25 mouse cellular contexts compared by ENCODE assay signal in genomic region chr10:80262776-80263365, GRCm38 (mm10). TPM values are rescaled to one million over a fixed set of nuclear protein-coding genes. Genes with fewer than 3 reads are reported as not detected.
DNase-seq lines count a peak whose midpoint lies in the region; ATAC-seq lines count a peak whose summit lies in the region.
"Had no signal": no experiment of that assay in that cellular context is flagged by ENCODE, and none has a peak within 500 bp of the region (broad histone marks: within the 10 kb centered on the region; RNA-seq: fewer than 3 reads in every experiment).

No protein-coding gene starts in this region.

- no peak overlapping the region for H3K27ac ChIP-seq in heart, embryonic 11.5 days (ENCODE audit: low read depth, low read length)
- peak overlapping the region; percentile 98; the same call in 1 of the 2 replicates for H3K27ac ChIP-seq in lung, embryonic 15.5 days
- 0 out of 2 replicates have a peak overlapping the region, but pooled peaks have one; percentile 94 for H3K27ac ChIP-seq in liver, embryonic 12.5 days
- peak overlapping the region; percentile 91 for H3K27ac ChIP-seq in macrophage
- H3K27ac ChIP-seq: midbrain, embryonic 15.5 days had no signal

- H3K79me2 ChIP-seq in macrophage (ENCODE audit: inconsistent target), result peaks cover 38% of the 10 kb centered on the region

- DNase-seq in heart, adult 11 months, result peak; percentile 94
- DNase-seq in lung, postnatal 25 days (ENCODE audit: low spot score), result no peak
- DNase-seq in frontal cortex, postnatal 25 days (ENCODE audit: low spot score in 2 of 2), result no peak
- DNase-seq in embryo, embryonic 10 days (ENCODE audit: low spot score), result no peak
- DNase-seq: adrenal gland, postnatal 10 days; cerebellum, postnatal 25 days; heart, postnatal 10 days; kidney, adult 18-20 months; kidney, postnatal 14 days; lung, adult 18-20 months; lung, postnatal 14 days; retina, postnatal 1 day; right cerebral cortex, postnatal 25 days; thymus, postnatal 14 days had no signal

- H3K27me3 ChIP-seq in heart, embryonic 11.5 days (ENCODE audit: control insufficient read depth, insufficient read depth, low read length), result no peaks in the 10 kb centered on the region
- no peaks in the 10 kb centered on the region for H3K27me3 ChIP-seq in lung, embryonic 15.5 days
- no peaks in the 10 kb centered on the region for H3K27me3 ChIP-seq in liver, embryonic 12.5 days (replicated peaks)
- H3K27me3 ChIP-seq: embryonic facial prominence, embryonic 15.5 days; midbrain, embryonic 15.5 days; neural tube, embryonic 13.5 days had no signal

- H3K36me3 ChIP-seq in heart, embryonic 11.5 days (ENCODE audit: control insufficient read depth, insufficient read depth, low read length), result peaks cover 13% of the 10 kb centered on the region
- H3K36me3 ChIP-seq in lung, embryonic 15.5 days, result peaks cover 16% of the 10 kb centered on the region
- H3K36me3 ChIP-seq in liver, embryonic 12.5 days, result peaks cover 33% of the 10 kb centered on the region
- H3K36me3 ChIP-seq in macrophage (ENCODE audit: inconsistent target), result peaks cover 10% of the 10 kb centered on the region

- H3K9me3 ChIP-seq in heart, embryonic 11.5 days (replicated peaks; ENCODE audit: control insufficient read depth, low read length), result no peaks in the 10 kb centered on the region
- no peaks in the 10 kb centered on the region for H3K9me3 ChIP-seq in lung, embryonic 15.5 days
- no peaks in the 10 kb centered on the region for H3K9me3 ChIP-seq in liver, embryonic 12.5 days (replicated peaks)
- H3K9me3 ChIP-seq: embryonic facial prominence, embryonic 15.5 days; heart, embryonic 10.5 days; hindbrain, embryonic 10.5 days; midbrain, embryonic 15.5 days; neural tube, embryonic 13.5 days had no signal

- H3K4me1 ChIP-seq in heart, embryonic 11.5 days (ENCODE audit: control insufficient read depth, insufficient read depth, low read length), result peaks cover 44% of the 10 kb centered on the region
- peaks cover 54% of the 10 kb centered on the region for H3K4me1 ChIP-seq in lung, embryonic 15.5 days
- H3K4me1 ChIP-seq in liver, embryonic 12.5 days, result peaks cover 86% of the 10 kb centered on the region

- 90% methylated on average over 10 of the region's 10 CpGs for WGBS in heart, embryonic 11.5 days (ENCODE audit: insufficient replicate concordance)
- 92% methylated on average over 10 of the region's 10 CpGs for WGBS in lung, embryonic 15.5 days
- 83% methylated on average over 10 of the region's 10 CpGs for WGBS in liver, embryonic 12.5 days (ENCODE audit: insufficient replicate concordance)
- WGBS in macrophage (ENCODE audit: missing documents), result 73% methylated on average over 10 of the region's 10 CpGs

- H3K4me3 ChIP-seq in heart, embryonic 11.5 days (ENCODE audit: low read depth, low read length), result no peak overlapping the region
- no peak overlapping the region for H3K4me3 ChIP-seq in lung, embryonic 15.5 days
- H3K4me3 ChIP-seq in liver, embryonic 12.5 days, result no peak overlapping the region
- no peak overlapping the region for H3K4me3 ChIP-seq in macrophage (ENCODE audit: inconsistent target)
- H3K4me3 ChIP-seq: midbrain, embryonic 15.5 days; neural tube, embryonic 13.5 days had no signal

- H3K9ac ChIP-seq in heart, embryonic 11.5 days (ENCODE audit: low read depth, low read length), result no peak overlapping the region
- no peak overlapping the region for H3K9ac ChIP-seq in lung, embryonic 15.5 days
- H3K9ac ChIP-seq in liver, embryonic 12.5 days, result no peak overlapping the region
- H3K9ac ChIP-seq: embryonic facial prominence, embryonic 15.5 days; midbrain, embryonic 15.5 days had no signal

- no peak overlapping the region for H3K4me2 ChIP-seq in heart, embryonic 11.5 days
- H3K4me2 ChIP-seq in lung, embryonic 15.5 days, result no peak overlapping the region
- H3K4me2 ChIP-seq in liver, embryonic 12.5 days, result peak overlapping the region; percentile 90; the same call in 1 of the 2 replicates

- ATAC-seq in heart, embryonic 11.5 days (replicated peaks; ENCODE audit: insufficient number of reproducible peaks, low FRiP score, low TSS enrichment), result no peak
- ATAC-seq in lung, embryonic 15.5 days (ENCODE audit: borderline replicate concordance, extremely low read depth, low FRiP score, low TSS enrichment), result no peak
- no peak for ATAC-seq in liver, embryonic 12.5 days
- ATAC-seq: forebrain, embryonic 16.5 days; hindbrain, embryonic 16.5 days; midbrain, embryonic 15.5 days had no signal

RNA-seq across cellular contexts. Expression of gene Dazap1, which starts 1.6 kb away (rescaled TPM):
- 28.4 and 29.9 TPM in 2 replicates for polyA plus RNA-seq in heart, embryonic 11.5 days (2014; fragmentation: Nextera tagmentation; extraction: Ambion mirVana)
- polyA plus RNA-seq in lung, embryonic 15.5 days (2015; fragmentation: Nextera tagmentation; extraction: Ambion mirVana), result 58.9 and 67.0 TPM in 2 replicates
- 44.3 and 45.9 TPM in 2 replicates for polyA plus RNA-seq in liver, embryonic 12.5 days (2016; fragmentation: Nextera tagmentation; extraction: Ambion mirVana)
- total RNA-seq in macrophage (2018; cell fraction: chromatin; rRNA removed), result 100 to 1,000 TPM; 101 to 504 (median 250) TPM
- 10 to 100 TPM; 46.4 to 81.7 (median 59.2) TPM for total RNA-seq in macrophage (2018; cell fraction: cytosol; rRNA removed)
- total RNA-seq in macrophage (2018; cell fraction: nucleus; rRNA removed), result 100 to 1,000 TPM in 19 of 26 experiments, 10 to 100 TPM in 7; 65.7 to 287 (median 127) TPM
- 75.1 to 96.3 TPM (median 76.2 TPM) in 3 replicates for polyA plus RNA-seq in macrophage (2018)

RNA-seq across cellular contexts. Expression of gene Gamt, which starts 2.1 kb away (rescaled TPM):
- 57.2 and 59.0 TPM in 2 replicates for polyA plus RNA-seq in heart, embryonic 11.5 days (2014; fragmentation: Nextera tagmentation; extraction: Ambion mirVana)
- polyA plus RNA-seq in lung, embryonic 15.5 days (2015; fragmentation: Nextera tagmentation; extraction: Ambion mirVana), result 29.3 and 30.2 TPM in 2 replicates
- polyA plus RNA-seq in liver, embryonic 12.5 days (2016; fragmentation: Nextera tagmentation; extraction: Ambion mirVana), result 43.0 and 50.0 TPM in 2 replicates
- 1 to 10 TPM in 18 of 26 experiments, not detected in 8; 1.1 to 7.6 (median 3.6) TPM for total RNA-seq in macrophage (2018; cell fraction: chromatin; rRNA removed)
- total RNA-seq in macrophage (2018; cell fraction: cytosol; rRNA removed), result 10 to 100 TPM in 23 of 26 experiments, 1 to 10 TPM in 3; 8.8 to 18.0 (median 12.7) TPM
- 10 to 100 TPM in 1 of 26 experiments, 1 to 10 TPM in 25; 1.3 to 11.7 (median 3.4) TPM for total RNA-seq in macrophage (2018; cell fraction: nucleus; rRNA removed)
- polyA plus RNA-seq in macrophage (2018), result 8.2 to 24.0 TPM (median 13.8 TPM) in 3 replicates

RNA-seq across cellular contexts. Expression of gene Ndufs7, which starts 13.9 kb away (rescaled TPM):
- 499 and 501 TPM in 2 replicates for polyA plus RNA-seq in heart, embryonic 11.5 days (2014; fragmentation: Nextera tagmentation; extraction: Ambion mirVana)
- 321 and 329 TPM in 2 replicates for polyA plus RNA-seq in lung, embryonic 15.5 days (2015; fragmentation: Nextera tagmentation; extraction: Ambion mirVana)
- 296 and 312 TPM in 2 replicates for polyA plus RNA-seq in liver, embryonic 12.5 days (2016; fragmentation: Nextera tagmentation; extraction: Ambion mirVana)
- 10 to 100 TPM in 25 of 26 experiments, 1 to 10 TPM in 1; 7.7 to 70.5 (median 32.8) TPM for total RNA-seq in macrophage (2018; cell fraction: chromatin; rRNA removed)
- 100 to 1,000 TPM in 16 of 26 experiments, 10 to 100 TPM in 10; 77.8 to 131 (median 102) TPM for total RNA-seq in macrophage (2018; cell fraction: cytosol; rRNA removed)
- 10 to 100 TPM; 16.9 to 69.3 (median 39.0) TPM for total RNA-seq in macrophage (2018; cell fraction: nucleus; rRNA removed)
- 31.2 to 113 TPM (median 79.8 TPM) in 3 replicates for polyA plus RNA-seq in macrophage (2018)

RNA-seq across cellular contexts. Expression of gene Rps15, which starts 29.4 kb away (rescaled TPM):
- 702 and 828 TPM in 2 replicates for polyA plus RNA-seq in heart, embryonic 11.5 days (2014; fragmentation: Nextera tagmentation; extraction: Ambion mirVana)
- 907 and 974 TPM in 2 replicates for polyA plus RNA-seq in lung, embryonic 15.5 days (2015; fragmentation: Nextera tagmentation; extraction: Ambion mirVana)
- 872 and 920 TPM in 2 replicates for polyA plus RNA-seq in liver, embryonic 12.5 days (2016; fragmentation: Nextera tagmentation; extraction: Ambion mirVana)
- 100 to 1,000 TPM in 1 of 26 experiments, 10 to 100 TPM in 24, 1 to 10 TPM in 1; 6.0 to 250 (median 35.3) TPM for total RNA-seq in macrophage (2018; cell fraction: chromatin; rRNA removed)
- total RNA-seq in macrophage (2018; cell fraction: cytosol; rRNA removed), result 1,000 to 10,000 TPM in 13 of 26 experiments, 100 to 1,000 TPM in 13; 776 to 2,120 (median 1,175) TPM
- total RNA-seq in macrophage (2018; cell fraction: nucleus; rRNA removed), result 100 to 1,000 TPM; 155 to 338 (median 220) TPM
- polyA plus RNA-seq in macrophage (2018), result 1,044 to 2,135 TPM (median 1,962 TPM) in 3 replicates

RNA-seq across cellular contexts. Expression of gene Apc2, which starts 32.9 kb away (rescaled TPM):
- polyA plus RNA-seq in heart, embryonic 11.5 days (2014; fragmentation: Nextera tagmentation; extraction: Ambion mirVana), result 0.55 and 0.69 TPM in 2 replicates
- polyA plus RNA-seq in lung, embryonic 15.5 days (2015; fragmentation: Nextera tagmentation; extraction: Ambion mirVana), result 0.59 and 1.3 TPM in 2 replicates
- polyA plus RNA-seq in liver, embryonic 12.5 days (2016; fragmentation: Nextera tagmentation; extraction: Ambion mirVana), result 0.17 and 0.22 TPM in 2 replicates
- 1 to 10 TPM in 1 of 26 experiments, under 1 TPM in 22, not detected in 3; 0.06 to 1.2 (median 0.46) TPM for total RNA-seq in macrophage (2018; cell fraction: chromatin; rRNA removed)
- total RNA-seq in macrophage (2018; cell fraction: cytosol; rRNA removed), result under 1 TPM; 0.03 to 0.24 (median 0.11) TPM
- under 1 TPM in 24 of 26 experiments, not detected in 2; 0.06 to 0.78 (median 0.23) TPM for total RNA-seq in macrophage (2018; cell fraction: nucleus; rRNA removed)
- 0.03 to 0.13 TPM (median 0.06 TPM) in 3 replicates for polyA plus RNA-seq in macrophage (2018)
